Mouse (Mus musculus): ENCODE results near the gene Olfr1095. TPM values are rescaled to one million over a fixed set of nuclear protein-coding genes. Genes with fewer than 3 reads are reported as not detected.

Gene Olfr1095
- not detected for polyA plus RNA-seq (2017; shearing (Covaris generic))

GRCm38 (mm10) chr2:86851596-86851995, at the start of gene Olfr1095:
Gene Olfr1095 (minus strand): TSS chr2:86851696.
- no peak for ATAC-seq

GRCm38 (mm10) chr2:86892116-86892515, 40.6 kb upstream of the Olfr1095 start, which contains the start of gene Olfr1097:
Gene Olfr1097 (minus strand): TSS chr2:86892216.
- no peak for ATAC-seq

GRCm38 (mm10) chr2:86874702-86875101, 23.2 kb upstream of the Olfr1095 start, which contains the start of gene Gm13723:
Gene Gm13723 (minus strand): TSS chr2:86874802.
- no peak for ATAC-seq

DNA sequence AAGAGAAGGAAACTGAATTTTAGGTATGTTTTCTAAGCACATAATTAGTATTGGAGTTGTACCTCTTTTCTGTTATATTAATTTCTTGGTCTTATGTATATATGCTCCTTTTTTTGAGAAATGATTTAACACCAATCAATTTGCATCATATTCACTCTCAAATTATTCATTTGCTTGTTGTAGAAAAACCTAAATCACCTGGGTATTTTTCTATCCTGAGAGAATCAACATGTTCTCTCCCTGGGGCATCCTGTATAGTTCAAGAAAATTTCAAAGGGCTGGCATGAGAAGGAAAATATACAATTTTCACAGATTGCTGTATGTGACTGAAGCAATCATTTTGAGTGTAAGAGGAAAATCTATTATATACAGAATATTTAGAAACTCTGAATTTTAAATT, 27.1 kb downstream of the Olfr1095 start, which contains the start of gene Olfr1094:
Gene Olfr1094 (plus strand): TSS at position 301 of the 400 bp plus-strand sequence.
- no peak for ATAC-seq

DNA sequence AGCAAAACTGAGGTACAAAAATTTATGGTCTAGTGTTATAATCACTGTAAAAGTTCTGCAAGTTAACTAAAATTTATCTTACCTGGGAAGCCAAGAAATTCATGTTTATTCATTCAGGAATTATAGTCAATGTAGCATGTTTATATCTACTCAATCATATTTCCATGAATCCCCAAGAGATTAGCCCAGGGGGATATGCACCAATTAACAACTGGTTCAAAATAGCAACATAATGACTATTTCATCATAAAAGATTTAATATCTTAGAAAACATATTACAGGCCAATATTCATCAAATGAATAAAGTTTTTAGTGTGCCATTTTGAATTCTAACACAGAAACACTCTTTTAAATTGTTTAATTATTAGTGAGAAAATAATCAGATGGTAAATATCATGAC, 41.6 kb downstream of the Olfr1095 start, which contains the start of gene Olfr141:
Gene Olfr141 (minus strand): TSS at position 101 of the 400 bp plus-strand sequence.
- no peak for ATAC-seq

Other genes starting within 250 kb of the Olfr1095 start
- not detected for gene Olfr1084, start 212.0 kb downstream of the Olfr1095 start, polyA plus RNA-seq (2017; shearing (Covaris generic))
- not detected for gene Olfr1085, start 189.7 kb downstream of the Olfr1095 start, polyA plus RNA-seq (2017; shearing (Covaris generic))
- not detected for gene Olfr1086, start 171.6 kb downstream of the Olfr1095 start, polyA plus RNA-seq (2017; shearing (Covaris generic))
- gene Olfr1087, start 153.3 kb downstream of the Olfr1095 start, polyA plus RNA-seq (2017; shearing (Covaris generic)), result not detected
- not detected for gene Olfr1089, start 118.0 kb downstream of the Olfr1095 start, polyA plus RNA-seq (2017; shearing (Covaris generic))
- gene Olfr1090, start 92.7 kb downstream of the Olfr1095 start, polyA plus RNA-seq (2017; shearing (Covaris generic)), result not detected
- gene Olfr1093, start 69.2 kb downstream of the Olfr1095 start, polyA plus RNA-seq (2017; shearing (Covaris generic)), result not detected
- not detected for gene Olfr141, start 41.7 kb downstream of the Olfr1095 start, polyA plus RNA-seq (2017; shearing (Covaris generic))
- not detected for gene Olfr1094, start 27.0 kb downstream of the Olfr1095 start, polyA plus RNA-seq (2017; shearing (Covaris generic))
- not detected for gene Gm13723, start 23.1 kb upstream of the Olfr1095 start, polyA plus RNA-seq (2017; shearing (Covaris generic))
- not detected for gene Olfr1097, start 40.5 kb upstream of the Olfr1095 start, polyA plus RNA-seq (2017; shearing (Covaris generic))
- not detected for gene Olfr1098, start 72.8 kb upstream of the Olfr1095 start, polyA plus RNA-seq (2017; shearing (Covaris generic))
- gene Olfr1099, start 109.0 kb upstream of the Olfr1095 start, polyA plus RNA-seq (2017; shearing (Covaris generic)), result not detected
- gene Olfr1100, start 128.3 kb upstream of the Olfr1095 start, polyA plus RNA-seq (2017; shearing (Covaris generic)), result not detected
- gene Olfr1101, start 139.5 kb upstream of the Olfr1095 start, polyA plus RNA-seq (2017; shearing (Covaris generic)), result not detected
- not detected for gene Olfr1102, start 146.7 kb upstream of the Olfr1095 start, polyA plus RNA-seq (2017; shearing (Covaris generic))
- not detected for gene Olfr1104, start 175.4 kb upstream of the Olfr1095 start, polyA plus RNA-seq (2017; shearing (Covaris generic))
- gene Olfr1105, start 184.8 kb upstream of the Olfr1095 start, polyA plus RNA-seq (2017; shearing (Covaris generic)), result not detected
- not detected for gene Olfr1106, start 200.6 kb upstream of the Olfr1095 start, polyA plus RNA-seq (2017; shearing (Covaris generic))
- not detected for gene Olfr1107, start 224.1 kb upstream of the Olfr1095 start, polyA plus RNA-seq (2017; shearing (Covaris generic))
- not detected for gene Olfr1109, start 244.3 kb upstream of the Olfr1095 start, polyA plus RNA-seq (2017; shearing (Covaris generic))

Data from inflammation-experienced regulatory T-cells, adult 6 months (primary cell).